Mouse (Mus musculus) megakaryocyte, embryonic 14.5 days (primary cell): ENCODE data around the gene Gpc6.

Experiments
- FLI1 ChIP-seq: IDR thresholded peaks from 2 replicates; pipeline ENCODE4 v1.6.1; 2012; ENCODE audit warnings: low read length, inconsistent platforms, mixed read lengths
- GATA1 ChIP-seq: IDR thresholded peaks from 3 replicates; pipeline ENCODE4 v1.6.1; 2012; ENCODE audit warnings: mixed read lengths, low read length, inconsistent platforms, borderline replicate concordance

GRCm38 (mm10) chr14:117854498-117854897, 929.4 kb downstream of the Gpc6 start:
- TF ChIP-seq FLI1: no peak
- no peak for TF ChIP-seq GATA1
